Mouse (Mus musculus) v-Abl transformed pro-B cells (cell line): ENCODE measurements around the gene Itpkb.

Experiments
- in situ Hi-C, 2 experiments: fragments of 400-800 bp; cut with MboI; formaldehyde crosslinking; loops; one replicate each; pipeline ENCODE4 v1.15.1; 2025; ENCODE audit not compliant: unreplicated experiment in 2 of 2

Itpkb gene

GRCm38 (mm10) chr1:180431833-180432232, 101.5 kb downstream of the Itpkb start:
- in situ Hi-C loops, result loop anchor here in 1 of 2 experiments (5.0 kb wide), 1 partner anchor 335 kb away; no protein-coding TSS in a partner anchor

GRCm38 (mm10) chr1:180433098-180433538, 102.8 kb downstream of the Itpkb start:
- in situ Hi-C loops, result loop anchor here in 1 of 2 experiments (5.0 kb wide), 1 partner anchor 334 kb away; no protein-coding TSS in a partner anchor

- in situ Hi-C loops, result loop anchor here in 1 of 2 experiments (5.0 kb wide), 1 partner anchor 333 kb away; no protein-coding TSS in a partner anchor
Observed at GRCm38 (mm10) chr1:180433796-180434566, 103.7 kb downstream of the Itpkb start.

- in situ Hi-C loops, result loop anchor here (5.0 kb wide), 4 partner anchors 47 to 332 kb away; partner anchors contain the start of gene Stum (in 1 of the 2)
Observed at GRCm38 (mm10) chr1:180434925-180435324, 104.6 kb downstream of the Itpkb start.

- in situ Hi-C loops, result loop anchor here (5.0 kb wide), 4 partner anchors 43 to 328 kb away; partner anchors contain the start of gene Stum (in 1 of the 2)
Observed at GRCm38 (mm10) chr1:180439496-180439895, 109.2 kb downstream of the Itpkb start.

GRCm38 (mm10) chr1:180444411-180444810, 114.1 kb downstream of the Itpkb start:
- in situ Hi-C loops, result no loop called here

- in situ Hi-C loops, result no loop called here
Observed at GRCm38 (mm10) chr1:180449641-180450040, 119.4 kb downstream of the Itpkb start.

- in situ Hi-C loops, result no loop called here
Observed at GRCm38 (mm10) chr1:180458274-180458673, 128.0 kb downstream of the Itpkb start.

GRCm38 (mm10) chr1:180458680-180459079, 128.4 kb downstream of the Itpkb start:
- in situ Hi-C loops, result no loop called here

GRCm38 (mm10) chr1:180460721-180461120, 130.4 kb downstream of the Itpkb start:
- in situ Hi-C loops, result no loop called here

GRCm38 (mm10) chr1:180462396-180462795, 132.1 kb downstream of the Itpkb start:
- in situ Hi-C loops, result no loop called here

GRCm38 (mm10) chr1:180462983-180463475, 132.7 kb downstream of the Itpkb start:
- in situ Hi-C loops, result no loop called here

- in situ Hi-C loops, result no loop called here
Observed at GRCm38 (mm10) chr1:180464357-180464756, 134.1 kb downstream of the Itpkb start.

- in situ Hi-C loops, result no loop called here
Observed at GRCm38 (mm10) chr1:180465620-180466019, 135.3 kb downstream of the Itpkb start.

- in situ Hi-C loops, result no loop called here
Observed at GRCm38 (mm10) chr1:180468004-180468403, 137.7 kb downstream of the Itpkb start.

- in situ Hi-C loops, result no loop called here
Observed at GRCm38 (mm10) chr1:180473566-180473965, 143.3 kb downstream of the Itpkb start.
